Mouse (Mus musculus): ENCODE results near the gene Fxr2.

The Fxr2 gene

GRCm38 (mm10) chr11:69662213-69662966, 29.6 kb downstream of the Fxr2 start, which contains the start of gene Mpdu1:
Gene Mpdu1, minus strand, starts transcription at chr11:69662642.
- DNase-seq: peak; percentile 96

DNA sequence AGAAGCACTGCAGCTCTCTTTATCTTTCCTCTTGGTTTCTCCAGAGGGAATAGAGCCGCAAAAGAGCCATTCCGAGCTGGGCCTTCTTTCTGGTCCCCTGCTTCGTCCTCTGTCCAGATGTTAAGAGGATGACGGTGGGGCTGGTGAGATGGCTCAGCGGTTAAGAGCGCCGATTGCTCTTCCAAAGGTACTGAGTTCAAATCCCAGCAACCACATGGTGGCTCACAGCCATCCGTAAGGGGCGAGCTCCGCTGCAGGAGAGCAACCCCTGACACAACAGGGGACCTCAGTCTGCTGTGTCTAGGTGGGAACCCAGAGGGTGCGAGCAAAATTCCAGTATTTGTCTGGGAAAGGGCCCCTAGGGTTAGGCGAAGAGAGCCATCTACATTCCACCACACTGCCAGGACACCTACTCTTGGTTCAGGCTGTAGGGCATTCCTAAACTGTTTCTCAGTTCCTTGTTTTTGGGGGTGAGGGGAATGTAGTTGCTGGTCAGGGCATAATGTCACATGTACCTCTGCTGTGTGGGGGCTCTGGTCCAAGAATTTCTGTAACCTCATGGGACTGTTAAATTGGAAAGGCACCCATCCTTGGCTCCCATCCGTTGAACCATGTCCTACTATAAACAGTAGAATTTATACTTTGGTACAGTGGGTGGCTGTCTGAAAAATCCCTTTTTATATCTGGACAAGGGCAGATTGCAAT, 30.3 kb downstream of the Fxr2 start:
- DNase-seq: no peak

DNA sequence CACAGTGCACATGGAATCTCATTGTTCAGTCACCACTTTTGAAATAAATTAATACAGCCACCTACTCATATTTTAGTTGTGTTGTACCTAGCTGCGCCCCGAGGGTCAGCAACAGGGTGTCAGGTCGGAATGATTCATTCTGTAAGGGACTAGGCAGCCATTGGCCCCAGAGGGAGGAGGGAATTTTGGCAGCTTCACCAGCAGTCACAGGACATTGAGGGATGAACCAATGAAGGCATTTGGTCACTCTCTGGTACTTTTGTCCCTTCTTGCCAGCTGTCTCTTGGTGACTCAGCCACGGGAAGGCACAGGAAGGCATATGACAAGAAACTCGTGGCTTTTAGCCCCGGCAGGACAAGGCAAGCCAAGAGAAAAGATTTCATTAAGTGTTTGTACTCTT, 31.0 kb downstream of the Fxr2 start:
- DNase-seq: peak; percentile 33

DNA sequence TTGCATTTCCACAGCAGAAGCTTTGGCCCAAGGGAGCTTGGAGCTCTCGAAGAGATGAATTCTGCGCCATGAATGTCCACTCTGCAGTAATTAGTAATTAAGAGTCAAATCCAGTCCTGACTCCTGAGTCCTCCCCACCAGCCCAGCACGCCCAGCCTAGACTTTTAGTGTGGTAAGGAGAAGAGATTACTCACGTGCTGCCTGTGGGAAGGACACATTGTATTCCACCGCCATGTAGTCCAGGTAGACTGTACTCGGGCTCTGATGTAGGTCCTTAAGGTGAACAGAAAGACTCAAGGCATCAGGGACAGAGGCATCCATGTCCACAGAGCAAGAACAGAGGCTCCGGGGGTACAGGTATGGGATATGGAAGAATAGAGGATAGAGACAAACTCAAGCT, 32.1 kb downstream of the Fxr2 start:
- no peak for DNase-seq

DNA sequence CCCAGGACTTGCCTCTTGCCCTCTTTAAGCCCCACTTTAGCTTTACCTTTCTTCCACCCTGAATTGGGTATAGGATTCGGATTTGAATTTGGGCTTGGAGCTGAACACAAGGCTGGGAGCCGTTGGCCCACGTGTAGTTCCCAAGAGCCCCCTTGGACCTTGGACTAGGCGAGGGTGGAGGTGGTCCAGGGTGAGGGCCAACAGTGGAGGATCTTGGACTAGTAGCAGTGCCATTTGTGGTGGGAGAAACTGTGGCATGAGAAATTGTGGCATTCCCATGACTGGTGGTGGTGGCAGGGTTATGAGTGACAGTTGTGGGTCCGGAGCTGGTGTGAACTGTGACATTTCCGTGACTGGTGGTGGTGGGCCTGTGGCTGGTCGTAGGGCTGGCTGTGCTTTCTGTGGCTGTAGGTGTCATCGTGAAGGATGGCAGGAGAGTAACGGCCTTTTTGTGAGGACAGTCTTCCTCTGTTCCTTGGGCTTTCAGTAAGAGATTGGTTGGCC, 32.7 kb downstream of the Fxr2 start:
- DNase-seq: no peak

- DNase-seq: peak; percentile 48
Measured at GRCm38 (mm10) chr11:69665961-69666664, 33.3 kb downstream of the Fxr2 start, which contains the start of gene Cd68. Gene Cd68, minus strand, starts transcription at chr11:69666153.

- no peak for DNase-seq
Measured at GRCm38 (mm10) chr11:69666665-69667005, 33.8 kb downstream of the Fxr2 start.

DNA sequence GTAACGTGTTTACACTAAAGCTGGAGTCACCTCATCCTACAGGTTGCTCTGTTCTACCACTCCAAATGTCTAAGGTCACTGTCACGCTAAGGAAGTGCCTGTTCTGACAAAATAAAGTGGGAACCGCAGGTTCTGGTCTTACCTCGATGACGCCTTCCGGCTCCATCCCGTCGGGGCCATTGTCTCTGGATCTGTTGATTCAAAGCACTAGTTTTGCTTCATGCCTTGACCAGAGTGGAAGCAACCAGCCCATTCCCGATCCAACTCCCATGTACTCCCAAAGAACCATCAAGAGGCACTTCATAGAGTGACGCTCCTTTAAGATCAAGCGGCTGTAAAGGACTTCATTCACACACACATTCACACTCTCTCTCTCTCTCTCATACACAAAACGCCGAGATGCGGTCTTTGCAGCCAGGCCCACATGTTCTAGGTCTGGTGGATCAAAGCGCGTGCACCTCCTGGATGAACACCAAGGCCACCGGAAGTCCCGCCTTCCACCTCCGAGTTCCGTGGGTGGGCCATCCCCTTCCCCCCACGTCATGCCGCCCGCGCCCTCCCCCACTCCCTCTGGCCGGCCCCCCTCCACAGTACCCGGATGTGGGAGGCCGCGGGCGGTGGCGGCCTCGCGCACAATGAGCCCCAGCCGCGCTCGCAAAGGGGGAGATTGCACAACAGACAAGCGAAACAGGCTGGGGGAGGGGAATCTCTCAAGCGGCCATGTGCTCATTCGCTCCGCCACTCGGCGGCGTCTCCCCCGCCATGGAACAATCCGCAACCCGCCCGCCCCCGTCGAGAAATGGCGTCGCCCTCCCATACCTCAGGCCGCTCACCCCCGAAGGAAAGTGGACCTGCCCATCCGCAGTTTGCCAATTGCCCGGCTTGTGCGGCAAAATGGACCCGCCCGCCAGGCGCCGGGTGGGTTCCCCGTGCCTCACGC, 38.3 kb downstream of the Fxr2 start:
- peak; percentile 98 for DNase-seq

DNA sequence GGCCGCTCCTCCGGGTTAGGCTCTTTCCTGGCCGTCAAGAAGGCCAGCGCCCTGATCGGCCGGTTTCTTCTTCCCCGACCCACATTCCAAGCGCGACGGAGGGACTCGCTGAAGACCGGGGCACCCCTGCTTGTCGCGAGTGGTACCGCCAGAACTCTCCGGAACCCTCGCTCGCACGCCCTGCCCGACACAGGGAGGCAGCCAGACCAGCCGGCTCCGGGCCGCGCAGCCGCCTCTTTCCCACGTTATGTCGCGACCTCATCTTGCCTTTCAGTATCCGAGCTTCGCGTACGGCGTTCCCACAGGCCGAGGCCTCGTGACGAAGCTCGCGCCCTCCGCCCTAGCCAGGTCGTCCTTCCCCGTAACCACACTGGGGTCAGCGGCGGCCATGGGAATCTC, 38.9 kb downstream of the Fxr2 start:
- DNase-seq: no peak

DNA sequence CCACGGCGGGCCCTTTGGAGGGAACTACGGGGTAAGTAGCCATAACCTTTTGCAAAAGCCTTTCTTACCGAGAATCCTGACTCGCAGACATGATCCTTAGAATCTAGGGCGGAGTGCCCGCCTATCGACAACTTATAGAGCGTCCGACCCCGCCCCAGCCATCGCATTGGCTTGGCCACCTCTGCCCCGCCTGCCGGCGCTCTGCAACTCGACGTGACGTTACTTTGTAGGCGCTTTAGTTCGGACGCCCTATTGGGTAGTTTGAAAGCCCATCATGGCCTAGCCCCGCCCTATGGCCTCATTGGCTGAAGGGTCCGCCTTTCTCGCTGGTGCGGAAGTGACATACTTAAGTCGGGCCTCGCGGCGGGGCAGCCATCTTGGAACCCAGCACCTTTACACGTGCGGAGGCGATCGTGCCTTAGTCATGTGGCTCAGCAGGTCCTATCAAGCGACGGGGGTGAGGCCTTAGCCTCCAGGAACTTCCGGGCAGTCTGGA, 39.5 kb downstream of the Fxr2 start, which contains the start of gene Eif4a1:
Eif4a1 (minus strand) TSS at position 213 of the 496 bp plus-strand sequence.
- DNase-seq: peak; percentile 100

DNA sequence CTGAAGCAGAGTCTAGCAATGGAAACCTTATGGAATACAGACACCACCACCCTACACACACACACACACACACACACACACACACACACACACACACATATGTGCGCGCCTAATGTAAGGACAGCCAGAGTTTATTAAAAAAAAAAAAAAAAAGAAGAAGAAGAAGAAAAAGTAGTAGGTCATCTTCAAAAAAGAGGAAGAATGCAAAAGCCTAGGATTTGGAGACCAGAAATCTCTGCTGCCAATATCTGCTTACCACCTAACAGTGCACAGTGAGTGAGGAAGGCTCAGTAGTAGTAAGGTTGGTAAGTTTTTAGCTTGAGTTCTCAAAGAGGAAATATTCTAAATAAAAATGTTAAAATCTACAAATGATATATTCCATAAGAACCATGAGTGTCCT, 46.4 kb downstream of the Fxr2 start:
- DNase-seq: no peak

DNA sequence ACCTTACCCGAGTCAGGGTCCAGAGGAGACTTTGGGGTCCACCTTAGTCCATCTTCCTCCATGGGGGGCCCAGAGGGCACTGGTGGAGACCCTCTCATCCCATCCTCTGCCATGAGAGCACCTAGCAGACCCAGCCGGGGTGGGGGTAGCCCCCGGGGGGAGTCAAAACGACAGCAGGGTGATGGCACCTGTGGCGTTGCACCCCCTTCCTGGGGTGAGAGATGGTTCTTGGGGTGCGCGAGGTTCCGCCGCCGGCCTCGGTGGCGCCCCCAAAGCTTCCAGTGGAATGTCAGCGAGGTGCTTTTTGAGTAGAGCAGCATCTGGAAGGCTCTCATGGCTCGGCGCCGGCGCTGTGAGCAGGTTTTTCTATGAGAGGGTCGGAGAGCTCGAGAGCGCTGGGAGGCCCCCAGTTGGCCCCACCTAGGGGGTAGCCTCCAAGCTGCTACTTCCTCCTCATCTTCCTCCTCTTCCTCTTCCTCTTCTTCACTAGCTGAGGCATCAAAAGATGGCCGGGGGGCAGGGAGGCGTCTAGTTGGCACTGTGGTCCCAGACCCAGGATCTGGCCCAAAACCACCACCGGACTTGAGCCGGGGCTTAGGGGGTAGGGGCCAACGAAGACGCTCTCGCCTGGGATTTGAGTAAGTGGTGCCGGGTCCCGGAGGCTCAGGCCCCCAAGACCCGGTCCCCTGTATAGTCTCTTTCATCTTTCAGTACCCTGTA, 47.5 kb downstream of the Fxr2 start:
- DNase-seq: no peak

- peak; percentile 99 for DNase-seq
Measured at GRCm38 (mm10) chr11:69681314-69682208, 48.8 kb downstream of the Fxr2 start, which contains the start of gene Senp3. Gene Senp3, minus strand, starts transcription at chr11:69682084.

DNA sequence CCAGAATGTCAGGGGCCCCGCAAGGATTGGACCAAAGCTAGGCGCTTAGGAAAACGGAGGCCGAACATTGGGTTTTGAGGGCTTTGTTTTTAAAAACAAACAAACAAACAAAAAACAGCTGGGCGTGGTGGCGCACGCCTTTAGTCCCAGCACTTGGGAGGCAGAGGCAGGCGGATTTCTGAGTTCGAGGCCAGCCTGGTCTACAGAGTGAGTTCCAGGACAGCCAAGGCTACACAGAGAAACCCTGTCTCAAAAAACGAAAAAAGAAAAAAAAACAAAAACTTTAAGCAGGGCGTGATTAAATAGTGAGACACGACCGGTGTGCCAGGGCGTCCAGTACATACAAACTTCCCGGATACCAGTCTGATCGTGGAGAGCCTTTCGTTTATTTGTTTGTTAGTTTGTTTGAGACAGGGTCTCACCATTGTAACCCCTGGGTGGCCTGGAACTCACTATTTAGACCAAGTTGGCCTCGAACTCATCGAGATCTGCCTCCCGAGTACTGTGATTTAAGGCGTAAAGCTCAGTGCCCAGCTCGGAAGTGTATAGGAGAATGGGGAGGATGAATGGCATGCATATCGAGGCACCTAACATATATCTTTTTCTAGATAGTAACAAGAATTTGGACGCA, 49.5 kb downstream of the Fxr2 start:
- DNase-seq: no peak

DNA sequence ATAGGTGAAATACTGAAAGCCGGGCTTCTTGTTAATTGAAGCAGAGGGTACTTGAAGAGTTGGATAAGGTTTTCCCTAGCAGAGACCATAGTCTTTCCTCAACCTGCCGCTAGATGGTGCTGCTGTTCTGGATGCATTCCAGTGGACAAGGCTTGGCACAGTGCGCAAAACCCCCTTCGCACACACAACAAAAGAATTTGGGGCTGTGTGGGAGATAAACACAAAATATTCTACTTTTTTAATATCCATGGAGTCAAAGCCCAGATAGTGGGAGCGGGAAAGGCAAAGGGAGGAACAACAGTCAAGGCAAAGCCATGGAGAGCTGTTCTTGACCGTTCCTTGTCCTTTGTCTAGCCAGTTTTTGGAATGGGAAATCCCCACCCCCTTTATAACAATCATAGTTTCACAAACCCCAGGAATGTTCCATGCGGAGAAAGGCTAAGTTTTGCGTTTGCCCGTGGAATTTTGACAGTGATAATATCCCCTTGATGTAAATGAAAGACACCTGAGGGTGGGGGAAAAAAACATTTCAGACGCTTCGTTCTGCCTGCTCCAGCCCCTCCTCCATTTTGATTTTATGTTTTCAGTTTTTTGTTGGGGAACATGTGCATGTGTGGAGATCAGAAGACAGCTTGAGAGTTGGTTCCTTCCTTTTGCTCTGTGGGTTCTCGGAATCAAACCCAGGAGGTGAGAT, 50.2 kb downstream of the Fxr2 start:
- DNase-seq: peak; percentile 95

DNA sequence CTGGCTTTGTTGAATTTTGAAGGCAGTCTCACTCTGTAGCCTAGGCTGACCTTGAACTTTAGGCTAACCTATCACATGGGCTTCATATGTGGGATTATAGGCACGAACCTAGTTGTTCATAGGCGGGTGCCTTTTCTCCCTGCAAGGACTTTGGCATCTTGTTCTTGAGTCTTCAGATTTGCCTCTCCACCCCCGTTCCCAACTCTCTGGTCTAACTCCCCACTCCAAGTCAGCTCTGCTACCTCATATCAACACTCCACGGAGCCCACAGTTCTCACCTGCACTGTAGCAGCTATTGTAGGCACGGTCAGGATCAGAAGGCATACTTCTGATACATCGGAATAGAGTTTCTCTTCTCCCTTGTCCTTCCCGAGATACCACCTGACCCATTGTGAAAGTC, 50.8 kb downstream of the Fxr2 start:
- no peak for DNase-seq

- DNase-seq: no peak
Measured at GRCm38 (mm10) chr11:69684128-69684745, 51.4 kb downstream of the Fxr2 start.

DNA sequence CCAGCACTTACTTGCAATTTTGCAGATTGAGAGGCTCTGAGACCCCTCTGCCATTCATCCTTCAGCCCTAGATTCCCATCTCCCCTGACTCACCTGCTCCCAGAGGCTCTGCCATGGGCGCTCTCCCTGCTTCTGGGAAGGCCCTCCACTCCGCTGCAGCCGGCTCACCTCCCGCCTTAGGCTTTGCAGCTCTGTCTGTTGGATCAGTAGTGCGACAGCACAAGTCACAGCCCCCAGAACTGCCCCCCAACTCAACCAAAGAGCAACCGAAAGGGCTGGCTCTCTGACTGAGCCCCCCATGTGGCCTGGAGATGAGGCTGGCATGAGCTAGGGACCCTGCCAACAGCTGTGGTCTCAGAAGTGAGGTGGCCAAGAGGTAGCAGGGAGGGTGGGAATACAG, 52.1 kb downstream of the Fxr2 start:
- no peak for DNase-seq
